Mouse (Mus musculus) liver, embryonic 14.5 days (tissue): ENCODE measurements around the gene Rsad1. TPM values are rescaled to one million over a fixed set of nuclear protein-coding genes. Genes with fewer than 3 reads are reported as not detected.
A peak's percentile ranks its signal among the peaks of the same experiment; 100 is the strongest.

Experiments
- ATAC-seq: fragments of 200-750 bp; cut with Nextera tagmentation; 2 replicates; pipeline ENCODE4 v1.8.0; 2017; ENCODE audit warnings: moderate number of reproducible peaks, mild to moderate bottlenecking, moderate library complexity; ENCODE audit not compliant: insufficient read depth
- DNase-seq, 3 experiments: peaks; one replicate each; pipeline ENCODE4 v3.0.0-alpha.2; 2012 to 2013; ENCODE audit warnings: low read depth in 3 of 3, low spot score in 3 of 3
- H3K27ac ChIP-seq: fragments of 300-500 bp; sonication (generic); 2 replicates; pipeline ENCODE4 v1.5.1; 2014; ENCODE audit warnings: moderate library complexity, mild to moderate bottlenecking, control low read depth, inconsistent platforms
- H3K27me3 ChIP-seq: fragments of 300-500 bp; sonication (generic); 2 replicates; pipeline ENCODE4 v1.6.1; 2014; ENCODE audit warnings: mild to moderate bottlenecking, low read length, moderate library complexity; ENCODE audit not compliant: control insufficient read depth, insufficient read depth
- H3K36me3 ChIP-seq: fragments of 300-500 bp; sonication (generic); replicated peaks from 2 replicates; pipeline ENCODE4 v1.6.1; 2014; ENCODE audit warnings: low read depth; ENCODE audit not compliant: control insufficient read depth, insufficient read depth
- H3K4me1 ChIP-seq, 2 experiments: fragments of 200-500 bp in 1 of 2; fragments of 300-500 bp in 1 of 2; sonication (generic) in 1 of 2; replicated peaks; 2 replicates each; pipeline ENCODE4 v1.6.1; 2012 to 2014; ENCODE audit warnings: antibody characterized with exemption in 1 of 2, inconsistent platforms in 1 of 2, low read length in 1 of 2; ENCODE audit not compliant: control insufficient read depth in 2 of 2, insufficient read depth in 2 of 2
- H3K4me2 ChIP-seq: fragments of 300-500 bp; sonication (generic); 2 replicates; pipeline ENCODE4 v1.6.1; 2014; ENCODE audit warnings: low read depth, mild to moderate bottlenecking, control low read depth, moderate library complexity
- H3K4me3 ChIP-seq, 2 experiments: fragments of 200-500 bp in 1 of 2; fragments of 300-500 bp in 1 of 2; sonication (generic) in 1 of 2; 2 replicates each; pipeline ENCODE4 v1.5.1; 2012 to 2014; ENCODE audit warnings: low read depth in 2 of 2, low read length in 2 of 2, mild to moderate bottlenecking in 2 of 2, control low read depth in 1 of 2, inconsistent platforms in 1 of 2, moderate library complexity in 1 of 2; ENCODE audit not compliant: insufficient read depth in 1 of 2
- H3K9ac ChIP-seq: fragments of 300-500 bp; sonication (generic); replicated peaks from 2 replicates; pipeline ENCODE4 v1.6.1; 2014; ENCODE audit warnings: mild to moderate bottlenecking, control low read depth, moderate library complexity
- H3K9me3 ChIP-seq: fragments of 300-500 bp; sonication (generic); 2 replicates; pipeline ENCODE4 v1.6.1; 2016; ENCODE audit warnings: low read length, mixed read lengths; ENCODE audit not compliant: control insufficient read depth
- CTCF ChIP-seq: IDR thresholded peaks from 2 replicates; pipeline ENCODE4 v1.5.1; 2016; ENCODE audit warnings: antibody characterized with exemption, low read depth, control low read depth
- EP300 ChIP-seq: IDR thresholded peaks from 2 replicates; pipeline ENCODE4 v1.6.1; 2016; ENCODE audit warnings: antibody characterized with exemption, low read depth
- WGBS: fragments of 180-500 bp; shearing (Covaris S2); extraction: QIAGEN DNeasy Blood & Tissue Kit; methylation state at CpG from one replicate; pipeline ENCODE4 v1.1.7; 2014; ENCODE audit not compliant: insufficient replicate concordance; 5-methylcytosine and 5-hydroxymethylcytosine counted together
- polyA plus RNA-seq, 2 experiments: library from polyadenylated mRNA; depleted of rRNA in 1 of 2; stranded (reverse) in 1 of 2; unstranded in 1 of 2; fragments of >200 nt; fragmentation: Nextera tagmentation in 1 of 2; extraction: Ambion mirVana in 1 of 2; gene quantifications; 2 replicates each; pipeline versions ENCODE4 v1.2.1 to v1.2.3; 2012 to 2014

The Rsad1 gene
- polyA plus RNA-seq, 2 experiments = 0.51 to 1.4 TPM

GRCm38 (mm10) chr11:94571850-94572249, 22.8 kb upstream of the Rsad1 start:
- peak; percentile 31; the same call in 1 of the 2 replicates for ATAC-seq
- WGBS = 71% methylated on average over 1 of the region's 1 CpGs
- H3K36me3 ChIP-seq = no peaks in the 10 kb centered on the region

GRCm38 (mm10) chr11:94570612-94571011, 21.6 kb upstream of the Rsad1 start:
- WGBS = 12% methylated on average over 9 of the region's 9 CpGs
- no peak for DNase-seq
- Histone ChIP-seq H3K4me1 (no peaks in the 10 kb centered on the region), H3K4me2 (no peak overlapping the region), H3K27ac (no peak overlapping the region), H3K9me3 (no peaks in the 10 kb centered on the region), H3K27me3 (no peaks in the 10 kb centered on the region; the same call in 1 of the 2 replicates), H3K4me3 (no peak overlapping the region), H3K36me3 (no peaks in the 10 kb centered on the region), H3K9ac (no peak overlapping the region)
- ATAC-seq = no peak
- TF ChIP-seq CTCF = no peak
- TF ChIP-seq EP300 = no peak

More at GRCm38 (mm10) chr11:94571850-94572249, 22.8 kb upstream of the Rsad1 start:
- TF ChIP-seq EP300 = no peak
- TF ChIP-seq CTCF = no peak
- no peak overlapping the region for H3K27ac ChIP-seq
- H3K27me3 ChIP-seq = no peaks in the 10 kb centered on the region
- no peak overlapping the region for H3K4me2 ChIP-seq
- no peaks in the 10 kb centered on the region for H3K9me3 ChIP-seq
- no peak for DNase-seq
- H3K4me3 ChIP-seq = no peak overlapping the region
- no peaks in the 10 kb centered on the region for H3K4me1 ChIP-seq
- no peak overlapping the region for H3K9ac ChIP-seq

GRCm38 (mm10) chr11:94567326-94567725, 18.3 kb upstream of the Rsad1 start:
- Histone ChIP-seq H3K9ac (no peak overlapping the region), H3K4me3 (no peak overlapping the region), H3K4me1 (no peaks in the 10 kb centered on the region), H3K27me3 (peaks cover 12% of the 10 kb centered on the region), H3K4me2 (no peak overlapping the region), H3K27ac (no peak overlapping the region), H3K9me3 (no peaks in the 10 kb centered on the region), H3K36me3 (no peaks in the 10 kb centered on the region)
- no peak for ATAC-seq
- no peak for TF ChIP-seq EP300
- no peak for TF ChIP-seq CTCF
- WGBS = 75% methylated on average over 7 of the region's 7 CpGs
- no peak for DNase-seq

GRCm38 (mm10) chr11:94566534-94566933, 17.5 kb upstream of the Rsad1 start:
- H3K27me3 ChIP-seq = peaks cover 12% of the 10 kb centered on the region
- no peak overlapping the region for H3K27ac ChIP-seq
- H3K9ac ChIP-seq = no peak overlapping the region
- no peak overlapping the region for H3K4me2 ChIP-seq
- H3K9me3 ChIP-seq = no peaks in the 10 kb centered on the region
- no peak overlapping the region for H3K4me3 ChIP-seq
- DNase-seq (no peak), ATAC-seq (0 out of 2 replicates have a peak, but pooled peaks have one; percentile 19)
- no peaks in the 10 kb centered on the region for H3K36me3 ChIP-seq
- 41% methylated on average over 6 of the region's 6 CpGs for WGBS
- no peak for TF ChIP-seq CTCF
- TF ChIP-seq EP300 = no peak
- H3K4me1 ChIP-seq = no peaks in the 10 kb centered on the region

GRCm38 (mm10) chr11:94565151-94565479, 16.1 kb upstream of the Rsad1 start:
- H3K9ac ChIP-seq = no peak overlapping the region
- DNase-seq (no peak), ATAC-seq (no peak)
- no peak overlapping the region for H3K27ac ChIP-seq
- no peaks in the 10 kb centered on the region for H3K4me1 ChIP-seq
- no peaks in the 10 kb centered on the region for H3K36me3 ChIP-seq
- no peak for TF ChIP-seq CTCF
- TF ChIP-seq EP300 = no peak
- WGBS = 22% methylated on average over 16 of the region's 16 CpGs
- peak overlapping the region; percentile 44 for H3K4me2 ChIP-seq
- peaks cover 12% of the 10 kb centered on the region for H3K27me3 ChIP-seq
- H3K9me3 ChIP-seq = no peaks in the 10 kb centered on the region
- H3K4me3 ChIP-seq = no peak overlapping the region
